Mouse (Mus musculus) heart, embryonic 14.5 days (tissue): ENCODE results near the gene Pdha1. TPM values are rescaled to one million over a fixed set of nuclear protein-coding genes. Genes with fewer than 3 reads are reported as not detected.

Experiments
- ATAC-seq: fragments of 200-750 bp; cut with Nextera tagmentation; 2 replicates; pipeline ENCODE4 v1.8.0; 2017; ENCODE audit warnings: low read depth, moderate TSS enrichment; ENCODE audit not compliant: insufficient number of reproducible peaks, insufficient read depth, low FRiP score
- H3K27ac ChIP-seq, 2 experiments: fragments of 200-500 bp in 1 of 2; fragments of 300-500 bp in 1 of 2; sonication (generic) in 1 of 2; replicated peaks in 1 of 2; 2 replicates each; pipeline ENCODE4 v1.5.1; 2012 to 2014; ENCODE audit warnings: low read depth in 2 of 2, low read length in 2 of 2, control low read depth in 1 of 2, mild to moderate bottlenecking in 1 of 2, mixed read lengths in 1 of 2; ENCODE audit not compliant: control insufficient read depth in 1 of 2, insufficient read depth in 1 of 2
- H3K27me3 ChIP-seq: fragments of 300-500 bp; sonication (generic); 2 replicates; pipeline ENCODE4 v1.6.1; 2014; ENCODE audit warnings: mild to moderate bottlenecking, low read length, control low read depth; ENCODE audit not compliant: control insufficient read depth, insufficient read depth
- H3K36me3 ChIP-seq: fragments of 300-500 bp; sonication (generic); 2 replicates; pipeline ENCODE4 v1.6.1; 2014; ENCODE audit warnings: mild to moderate bottlenecking, control low read depth, low read length, mixed read lengths; ENCODE audit not compliant: control insufficient read depth, insufficient read depth
- H3K4me1 ChIP-seq, 2 experiments: fragments of 200-500 bp in 1 of 2; fragments of 300-500 bp in 1 of 2; sonication (generic) in 1 of 2; 2 replicates each; pipeline ENCODE4 v1.6.1; 2012 to 2014; ENCODE audit warnings: low read length in 2 of 2, control low read depth in 1 of 2, mixed read lengths in 1 of 2; ENCODE audit not compliant: control insufficient read depth in 2 of 2, insufficient read depth in 2 of 2
- H3K4me2 ChIP-seq: fragments of 300-500 bp; sonication (generic); 2 replicates; pipeline ENCODE4 v1.6.1; 2014; ENCODE audit warnings: mild to moderate bottlenecking, low read length
- H3K4me3 ChIP-seq, 2 experiments: fragments of 200-500 bp in 1 of 2; fragments of 300-500 bp in 1 of 2; sonication (generic) in 1 of 2; 2 replicates each; pipeline ENCODE4 v1.5.1; 2012 to 2014; ENCODE audit warnings: low read length in 2 of 2, mild to moderate bottlenecking in 2 of 2, control low read depth in 1 of 2, low read depth in 1 of 2, moderate library complexity in 1 of 2; ENCODE audit not compliant: control insufficient read depth in 1 of 2, insufficient read depth in 1 of 2
- H3K9ac ChIP-seq: fragments of 300-500 bp; sonication (generic); 2 replicates; pipeline ENCODE4 v1.6.1; 2014; ENCODE audit warnings: mild to moderate bottlenecking, low read length
- H3K9me3 ChIP-seq: fragments of 300-500 bp; sonication (generic); 2 replicates; pipeline ENCODE4 v1.6.1; 2016; ENCODE audit warnings: low read length, control low read depth; ENCODE audit not compliant: control insufficient read depth
- WGBS: fragments of 180-500 bp; shearing (Covaris S2); extraction: QIAGEN DNeasy Blood & Tissue Kit; methylation state at CpG from one replicate; pipeline ENCODE4 v1.1.7; 2014; 5-methylcytosine and 5-hydroxymethylcytosine counted together
- polyA plus RNA-seq: library from polyadenylated mRNA; unstranded; fragments of >200 nt; fragmentation: Nextera tagmentation; extraction: Ambion mirVana; gene quantifications from 2 replicates; pipeline ENCODE4 v1.2.1, GENCODE M21; 2014

Gene Pdha1
- polyA plus RNA-seq, result 315 and 328 TPM in 2 replicates

GRCm38 (mm10) chrX:160137861-160138717 lies at the start of gene Pdha1:
Pdha1 (minus strand) TSS chrX:160138413.
- WGBS, result 20% methylated on average over 62 of the region's 67 CpGs
- no peaks in the 10 kb centered on the region for H3K9me3 ChIP-seq

GRCm38 (mm10) chrX:160179032-160179431 lies 40.8 kb upstream of the Pdha1 start:
- no peak overlapping the region for H3K9ac ChIP-seq
- H3K27ac ChIP-seq, result no peak overlapping the region
- no peak overlapping the region for H3K4me2 ChIP-seq
- H3K27me3 ChIP-seq, result no peaks in the 10 kb centered on the region
- no peaks in the 10 kb centered on the region for H3K9me3 ChIP-seq
- no peak overlapping the region for H3K4me3 ChIP-seq
- 50% methylated on average over 3 of the region's 3 CpGs for WGBS
- no peaks in the 10 kb centered on the region for H3K4me1 ChIP-seq
- H3K36me3 ChIP-seq, result no peaks in the 10 kb centered on the region
- ATAC-seq, result no peak

More at GRCm38 (mm10) chrX:160137861-160138717, at the start of gene Pdha1:
- ATAC-seq, result peak; percentile 94
- Histone ChIP-seq H3K9ac (peak within 1 kb of the TSS; percentile 88), H3K4me3 (peak within 1 kb of the TSS; percentile 64 to 87), H3K36me3 (no peaks in the 10 kb centered on the region), H3K27me3 (no peaks in the 10 kb centered on the region), H3K4me1 (peaks cover 2 to 4% of the 10 kb centered on the region in 2 experiments; a peak in 3 of 4 replicates), H3K4me2 (peak within 1 kb of the TSS; percentile 69), H3K27ac (peak within 1 kb of the TSS; percentile 96 to 98)

GRCm38 (mm10) chrX:160170150-160170549 lies 31.9 kb upstream of the Pdha1 start:
- Histone ChIP-seq H3K36me3 (no peaks in the 10 kb centered on the region), H3K9me3 (no peaks in the 10 kb centered on the region), H3K9ac (no peak overlapping the region), H3K27ac (no peak overlapping the region), H3K4me1 (no peaks in the 10 kb centered on the region), H3K4me2 (no peak overlapping the region), H3K4me3 (no peak overlapping the region), H3K27me3 (no peaks in the 10 kb centered on the region)
- 10% methylated on average over 2 of the region's 3 CpGs for WGBS
- no peak for ATAC-seq

- no peak for ATAC-seq
- Histone ChIP-seq H3K4me1 (no peaks in the 10 kb centered on the region), H3K4me3 (no peak overlapping the region), H3K9me3 (no peaks in the 10 kb centered on the region), H3K27me3 (no peaks in the 10 kb centered on the region), H3K36me3 (no peaks in the 10 kb centered on the region), H3K4me2 (no peak overlapping the region), H3K9ac (no peak overlapping the region), H3K27ac (no peak overlapping the region)
- 34% methylated on average over 6 of the region's 6 CpGs for WGBS
Measured at GRCm38 (mm10) chrX:160166246-160166985, 28.2 kb upstream of the Pdha1 start.

GRCm38 (mm10) chrX:160164259-160164658 lies 26.0 kb upstream of the Pdha1 start:
- 79% methylated on average over 3 of the region's 3 CpGs for WGBS
- Histone ChIP-seq H3K36me3 (no peaks in the 10 kb centered on the region), H3K27me3 (no peaks in the 10 kb centered on the region)

GRCm38 (mm10) chrX:160153147-160153815 lies 15.1 kb upstream of the Pdha1 start:
- Histone ChIP-seq H3K27ac (no peak overlapping the region), H3K9ac (no peak overlapping the region), H3K4me1 (no peaks in the 10 kb centered on the region), H3K27me3 (no peaks in the 10 kb centered on the region), H3K4me3 (no peak overlapping the region), H3K36me3 (no peaks in the 10 kb centered on the region), H3K9me3 (no peaks in the 10 kb centered on the region), H3K4me2 (no peak overlapping the region)
- 50% methylated on average over 4 of the region's 4 CpGs for WGBS
- no peak for ATAC-seq

More at GRCm38 (mm10) chrX:160164259-160164658, 26.0 kb upstream of the Pdha1 start:
- no peaks in the 10 kb centered on the region for H3K4me1 ChIP-seq
- no peaks in the 10 kb centered on the region for H3K9me3 ChIP-seq
- H3K4me3 ChIP-seq, result no peak overlapping the region
- ATAC-seq, result no peak
- H3K4me2 ChIP-seq, result no peak overlapping the region
- H3K9ac ChIP-seq, result no peak overlapping the region
- no peak overlapping the region for H3K27ac ChIP-seq

- Histone ChIP-seq H3K4me3 (no peak overlapping the region), H3K27me3 (no peaks in the 10 kb centered on the region), H3K9ac (no peak overlapping the region), H3K4me1 (no peaks in the 10 kb centered on the region), H3K27ac (no peak overlapping the region), H3K36me3 (no peaks in the 10 kb centered on the region), H3K4me2 (no peak overlapping the region), H3K9me3 (no peaks in the 10 kb centered on the region)
- no peak for ATAC-seq
- WGBS, result 86% methylated on average over 3 of the region's 3 CpGs
Measured at GRCm38 (mm10) chrX:160148859-160149258, 10.6 kb upstream of the Pdha1 start.
